Mouse (Mus musculus): ENCODE data around the gene Pnpla2.

The Pnpla2 gene

GRCm38 (mm10) chr7:141485186-141485585 is 30.2 kb downstream of the Pnpla2 start:
- no peak for DNase-seq

- no peak for DNase-seq
Observed at GRCm38 (mm10) chr7:141485606-141486005, 30.6 kb downstream of the Pnpla2 start.

GRCm38 (mm10) chr7:141486239-141486638 is 31.2 kb downstream of the Pnpla2 start:
- DNase-seq, result no peak

GRCm38 (mm10) chr7:141487141-141487540 is 32.1 kb downstream of the Pnpla2 start:
- DNase-seq, result no peak

GRCm38 (mm10) chr7:141491151-141491550 is 36.2 kb downstream of the Pnpla2 start:
- DNase-seq, result no peak

GRCm38 (mm10) chr7:141492738-141493137 is 37.7 kb downstream of the Pnpla2 start:
- no peak for DNase-seq

GRCm38 (mm10) chr7:141493729-141494128 is 38.7 kb downstream of the Pnpla2 start:
- no peak for DNase-seq

- DNase-seq, result no peak
Observed at GRCm38 (mm10) chr7:141495379-141495778, 40.4 kb downstream of the Pnpla2 start.

- DNase-seq, result no peak
Observed at GRCm38 (mm10) chr7:141495940-141496339, 40.9 kb downstream of the Pnpla2 start.

GRCm38 (mm10) chr7:141497600-141497999 is 42.6 kb downstream of the Pnpla2 start:
- no peak for DNase-seq

GRCm38 (mm10) chr7:141501820-141502555 is 47.0 kb downstream of the Pnpla2 start:
- no peak for DNase-seq

- DNase-seq, result no peak
Observed at GRCm38 (mm10) chr7:141502556-141502905, 47.5 kb downstream of the Pnpla2 start.

- DNase-seq, result no peak
Observed at GRCm38 (mm10) chr7:141506278-141506677, 51.3 kb downstream of the Pnpla2 start.

GRCm38 (mm10) chr7:141508160-141508559 is 53.2 kb downstream of the Pnpla2 start:
- no peak for DNase-seq

- peak; percentile 34 for DNase-seq
Observed at GRCm38 (mm10) chr7:141510196-141510595, 55.2 kb downstream of the Pnpla2 start.

Measured in layer of hippocampus, adult 9-11 months (tissue).